Mouse (Mus musculus) thymus, postnatal 36 days (tissue): ENCODE measurements at regions not wholly inside any gene's neighbourhood (a gene's known extent, or its start where the extent isn't known, plus 50 kb on each side); places are given as distances from the start of the nearest gene placed in this dataset.

Experiments
- DNase-seq, 2 experiments: peaks; one replicate each; pipeline ENCODE4 v3.0.0; 2022; ENCODE audit warnings: mixed read lengths in 2 of 2

DNA sequence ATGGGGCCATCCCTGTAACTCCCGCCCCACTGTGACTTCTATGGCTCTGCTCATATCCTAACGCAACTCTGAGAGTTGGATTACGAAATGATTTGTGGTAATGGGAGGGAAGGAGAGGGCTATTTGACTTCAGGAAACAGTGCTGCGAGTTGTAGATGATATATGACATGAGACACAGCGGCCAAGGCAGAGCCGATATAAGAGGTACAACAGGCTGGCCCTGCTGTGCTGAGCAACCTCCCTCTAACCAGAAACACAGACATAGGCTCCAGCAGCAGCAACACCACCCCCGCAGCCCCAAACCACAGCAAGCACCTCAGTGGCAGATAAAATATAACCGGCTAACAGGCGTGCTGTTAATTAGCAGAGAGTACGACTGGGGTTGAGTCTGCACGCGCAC lies 312.5 kb upstream of the Mgmt start:
- DNase-seq = no peak

GRCm38 (mm10) chr7:136584361-136584760 lies 310.1 kb upstream of the Mgmt start:
- DNase-seq = no peak

- DNase-seq = no peak
These were observed 305.9 kb upstream of the Mgmt start for GRCm38 (mm10) chr7:136588491-136588890.

- DNase-seq = no peak
These were observed 303.5 kb upstream of the Mgmt start for GRCm38 (mm10) chr7:136590947-136591346.

DNA sequence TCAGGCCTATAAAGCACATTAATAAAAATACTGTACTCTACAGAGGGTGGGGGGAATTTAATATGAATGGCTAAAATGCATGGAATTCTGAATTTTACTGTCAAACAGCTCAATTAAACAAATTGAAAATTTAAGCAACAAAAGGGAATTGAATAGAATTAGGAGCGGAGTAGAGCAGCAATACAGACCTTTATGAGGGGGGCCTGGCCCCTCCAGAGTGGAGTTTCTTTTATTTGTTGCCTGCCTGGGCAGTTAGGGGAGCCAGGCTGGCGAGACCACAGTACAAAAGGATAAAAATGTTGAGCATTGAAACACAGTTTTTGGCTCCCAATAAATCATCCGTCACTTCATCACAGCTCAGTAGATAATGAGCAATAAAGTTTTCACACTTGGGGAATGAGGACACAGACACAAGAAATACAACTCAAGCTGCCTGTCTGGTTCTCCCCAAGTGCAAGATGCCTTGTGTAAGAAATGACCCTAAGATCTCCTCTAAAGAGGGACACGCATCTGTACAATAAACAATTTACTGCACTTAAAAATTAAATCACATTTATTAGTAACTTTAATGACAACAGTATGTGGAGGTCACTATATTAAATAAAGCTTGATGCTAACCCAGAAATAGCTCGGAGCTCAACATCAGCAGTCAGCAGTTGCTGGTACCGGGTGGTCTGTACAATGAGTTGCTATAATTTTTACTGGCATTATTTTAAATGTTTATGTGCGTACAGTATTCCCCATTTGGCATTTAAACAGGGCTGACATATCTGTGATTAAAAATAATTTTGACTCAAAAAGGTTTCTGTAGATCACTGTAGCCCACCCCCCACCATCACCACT lies 286.9 kb upstream of the Mgmt start:
- no peak for DNase-seq

- DNase-seq = no peak
These were observed 280.9 kb upstream of the Mgmt start for GRCm38 (mm10) chr7:136613496-136613895.

DNA sequence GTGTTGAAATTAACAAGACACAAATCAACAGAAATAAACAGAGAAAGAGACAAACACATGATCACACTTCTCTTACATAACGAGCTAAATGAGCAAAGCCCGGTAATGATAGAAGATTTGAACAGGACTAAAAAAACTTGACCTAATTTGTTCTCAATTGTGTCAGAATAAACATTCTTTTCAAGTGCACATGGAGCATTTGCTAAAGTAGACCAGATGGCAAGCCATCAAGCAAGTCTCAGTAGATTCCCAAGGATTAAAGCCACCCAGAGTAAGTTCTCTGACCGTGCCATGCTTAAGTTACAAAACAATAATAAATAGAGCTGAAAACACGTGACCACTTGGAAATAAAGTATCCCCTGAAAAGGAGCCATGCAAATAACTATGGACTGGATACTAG lies 269.9 kb upstream of the Mgmt start:
- DNase-seq = no peak

GRCm38 (mm10) chr7:136631089-136631488 lies 263.3 kb upstream of the Mgmt start:
- DNase-seq = no peak

- no peak for DNase-seq
These were observed 254.3 kb upstream of the Mgmt start for GRCm38 (mm10) chr7:136640160-136640559.

DNA sequence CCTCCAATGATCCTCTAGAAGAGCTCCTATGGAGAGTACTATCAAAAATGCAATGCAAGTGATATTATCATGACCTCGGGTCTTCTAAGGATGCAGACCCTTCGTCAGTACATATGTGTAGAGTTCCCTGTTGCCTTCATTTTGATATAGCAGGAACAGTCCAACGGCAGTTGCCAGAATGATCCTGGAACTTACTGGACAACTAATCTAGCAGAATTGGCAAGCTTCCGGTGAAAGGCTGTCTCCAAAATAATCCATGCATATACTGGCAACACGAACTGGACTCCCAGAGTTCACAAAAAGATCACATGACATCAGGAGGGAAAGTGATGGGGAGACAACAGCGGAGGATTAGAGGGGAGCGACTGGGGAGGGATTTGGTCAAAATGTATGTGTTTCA lies 253.6 kb upstream of the Mgmt start:
- DNase-seq = no peak

GRCm38 (mm10) chr7:136649796-136650195 lies 244.6 kb upstream of the Mgmt start:
- no peak for DNase-seq

- no peak for DNase-seq
These were observed 234.5 kb upstream of the Mgmt start for GRCm38 (mm10) chr7:136659930-136660329.

- DNase-seq = no peak
These were observed 234.0 kb upstream of the Mgmt start for GRCm38 (mm10) chr7:136660401-136660800.

GRCm38 (mm10) chr7:136664424-136665082 lies 229.9 kb upstream of the Mgmt start:
- DNase-seq = no peak

DNA sequence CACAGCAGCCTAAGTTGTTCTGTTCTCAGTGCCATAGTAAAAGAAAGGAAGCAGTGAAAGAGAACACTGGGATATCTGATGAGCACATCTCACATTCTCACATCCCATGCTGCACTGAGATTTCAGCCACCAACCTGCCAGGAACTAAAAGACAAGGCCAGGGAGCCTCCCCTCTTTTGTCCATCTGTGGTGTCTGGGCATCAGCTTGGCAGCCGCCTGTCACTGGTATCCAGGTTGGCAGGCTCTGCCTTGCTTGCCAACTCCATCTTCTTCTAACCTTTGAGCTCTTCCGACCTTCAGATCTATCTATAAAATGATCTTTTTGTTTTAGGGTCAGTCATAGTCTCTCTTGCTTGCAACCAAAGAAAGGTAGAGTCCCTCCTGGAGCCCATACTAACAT lies 228.5 kb upstream of the Mgmt start:
- no peak for DNase-seq

DNA sequence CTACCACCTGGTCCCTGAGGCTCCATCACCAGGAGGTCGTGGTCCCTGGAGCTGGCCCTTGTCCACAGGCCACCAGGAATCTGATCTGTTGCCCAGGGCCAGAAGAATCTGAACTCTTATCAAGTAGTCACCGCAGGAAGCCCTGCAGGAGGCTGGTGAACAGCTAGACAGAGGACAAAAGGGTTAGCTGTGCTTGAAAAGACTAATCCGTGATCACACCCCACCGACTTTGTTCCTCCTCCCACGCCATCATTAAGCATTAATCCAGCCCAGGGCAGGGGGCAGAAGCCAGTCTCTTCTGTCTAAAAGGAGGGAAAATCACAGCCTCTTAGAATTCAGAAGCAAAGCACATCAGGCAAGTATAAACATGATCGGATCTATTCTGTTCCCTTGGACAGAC lies 227.7 kb upstream of the Mgmt start:
- DNase-seq = no peak

DNA sequence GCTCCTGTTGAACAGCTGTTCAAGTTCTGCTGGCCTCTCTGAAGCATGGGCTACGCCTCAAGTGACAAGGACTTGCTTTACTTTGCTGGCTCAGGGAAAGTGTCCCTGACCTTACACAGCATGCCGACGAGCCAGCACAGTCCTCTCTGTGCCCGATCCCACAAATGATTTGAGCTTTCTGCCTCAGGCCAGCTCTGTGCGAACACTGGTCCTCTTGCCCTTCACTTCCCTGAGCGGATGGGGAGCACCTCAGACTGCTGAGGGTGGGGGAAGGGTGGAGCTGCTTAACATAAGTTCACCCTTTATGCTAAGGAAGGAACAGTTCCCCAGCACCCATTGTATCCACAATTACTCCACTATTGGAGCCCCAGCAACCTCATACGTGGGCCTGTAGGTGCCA lies 223.7 kb upstream of the Mgmt start:
- no peak for DNase-seq

GRCm38 (mm10) chr7:136674159-136674558 lies 220.3 kb upstream of the Mgmt start:
- no peak for DNase-seq

- DNase-seq = no peak
These were observed 219.4 kb upstream of the Mgmt start for GRCm38 (mm10) chr7:136675041-136675440.

GRCm38 (mm10) chr7:136676104-136676503 lies 218.3 kb upstream of the Mgmt start:
- no peak for DNase-seq

- DNase-seq = no peak
These were observed 217.3 kb upstream of the Mgmt start for GRCm38 (mm10) chr7:136676987-136677545.

GRCm38 (mm10) chr7:136689579-136689978 lies 204.8 kb upstream of the Mgmt start:
- no peak for DNase-seq

GRCm38 (mm10) chr7:136706246-136706645 lies 188.2 kb upstream of the Mgmt start:
- no peak for DNase-seq
